Mouse (Mus musculus): Measurements from ENCODE around the gene Vmn1r124.
"Not testable (repeated sequence)": the region's sequence is repeated elsewhere in the genome, so short reads cannot be mapped to it uniquely, and the experiment has no call there.

DNA sequence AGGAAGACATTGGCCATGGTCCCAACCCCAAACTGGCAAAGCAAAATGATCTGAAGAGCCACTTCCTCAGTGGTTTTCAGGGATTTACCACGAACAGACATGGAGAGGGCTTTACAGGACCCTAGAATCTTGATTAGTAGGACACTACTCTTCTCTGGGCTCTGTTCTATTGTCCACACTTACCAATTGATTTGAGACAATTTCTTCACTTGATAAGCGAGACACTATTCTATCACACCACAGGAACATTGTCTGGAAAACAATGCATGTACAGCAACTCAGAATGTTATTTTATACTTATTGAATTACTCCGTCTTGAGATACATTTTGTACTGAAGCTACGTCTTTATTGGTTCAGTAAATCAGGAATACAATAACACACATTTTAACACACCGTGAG, 41.0 kb upstream of the Vmn1r124 start, which contains the start of gene Vmn1r126:
- TF ChIP-seq MAX (IDR thresholded peaks at IDR 0.05; ENCODE audit: low read length); HCFC1 (IDR thresholded peaks at IDR 0.05; ENCODE audit: low read depth, low read length); POLR2A (IDR thresholded peaks at IDR 0.05; ENCODE audit: low read depth, low read length); ZMIZ1 (IDR thresholded peaks at IDR 0.05; ENCODE audit: low read depth, low read length); NRF1 (IDR thresholded peaks at IDR 0.05; ENCODE audit: low read depth, low read length); ZNF384 (IDR thresholded peaks at IDR 0.05; ENCODE audit: low read depth, low read length): not testable (repeated sequence)
